Mouse (Mus musculus) right cerebral cortex, adult 18-20 months (tissue): ENCODE measurements around the gene Gfi1.

Source experiments
- DNase-seq: peaks from one replicate; pipeline ENCODE4 v3.0.0; 2022; ENCODE audit warnings: mixed read lengths

The Gfi1 gene

DNA sequence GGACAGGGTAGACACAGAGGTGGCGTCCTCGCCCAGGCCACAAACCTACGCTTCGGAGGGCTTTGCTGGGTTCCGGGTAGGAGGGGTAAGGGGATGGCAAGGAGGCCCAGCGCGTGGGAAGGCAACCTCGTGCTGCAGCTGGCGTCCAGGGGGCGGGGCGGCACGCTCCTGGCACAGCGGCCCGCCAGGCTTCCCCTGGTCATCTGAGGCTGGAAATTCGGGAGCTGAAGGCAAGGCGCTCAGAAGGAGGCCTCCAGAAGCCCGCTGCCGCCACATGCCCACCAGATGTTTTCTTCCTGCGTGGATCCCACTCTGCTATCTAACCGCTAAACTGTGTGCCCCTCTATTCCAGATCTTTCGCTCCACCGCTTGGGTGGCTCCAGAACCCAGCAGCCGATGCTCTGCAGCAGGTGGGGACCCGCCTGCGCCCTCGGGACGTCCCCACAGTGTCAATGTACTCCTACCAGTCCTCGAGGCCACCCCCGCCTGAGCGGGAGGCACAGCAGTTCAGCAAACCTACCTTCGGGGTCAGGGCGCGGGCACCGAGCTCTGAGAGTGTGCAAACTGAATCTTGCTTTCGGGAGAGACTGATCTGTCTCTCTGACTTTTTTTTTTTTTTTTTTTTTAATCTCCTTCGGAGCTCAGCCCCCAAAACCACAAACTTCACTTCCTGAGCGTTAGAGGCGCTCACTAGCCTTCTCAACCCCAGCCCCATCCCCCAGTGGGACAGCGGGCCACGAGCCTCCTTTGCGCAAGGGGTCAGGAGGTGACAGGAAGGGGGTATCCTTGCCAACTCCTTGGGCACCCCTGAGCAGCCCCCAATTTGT lies at the start of gene Gfi1:
Gene Gfi1 (minus strand): TSS at position 602 of the 827 bp plus-strand sequence.
- no peak for DNase-seq

DNA sequence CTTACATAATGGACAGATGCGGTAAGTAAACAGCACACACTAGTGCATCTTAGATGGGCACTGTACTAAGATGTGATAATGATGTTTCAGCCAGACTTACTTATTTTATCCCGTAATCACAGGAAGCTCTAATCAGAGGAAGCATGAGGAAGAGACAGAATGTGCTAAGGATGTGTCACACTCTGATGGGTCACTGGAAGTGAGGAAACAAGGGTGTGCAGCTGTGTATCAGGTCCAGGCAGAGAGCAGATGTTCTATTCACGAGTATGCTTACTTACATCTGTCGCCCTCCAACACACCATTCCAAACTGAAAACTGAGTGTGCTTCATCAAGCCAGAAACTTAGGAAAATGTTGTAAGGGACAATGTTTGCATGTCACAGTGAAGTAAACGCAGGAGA lies 46.2 kb upstream of the Gfi1 start:
- DNase-seq = no peak

DNA sequence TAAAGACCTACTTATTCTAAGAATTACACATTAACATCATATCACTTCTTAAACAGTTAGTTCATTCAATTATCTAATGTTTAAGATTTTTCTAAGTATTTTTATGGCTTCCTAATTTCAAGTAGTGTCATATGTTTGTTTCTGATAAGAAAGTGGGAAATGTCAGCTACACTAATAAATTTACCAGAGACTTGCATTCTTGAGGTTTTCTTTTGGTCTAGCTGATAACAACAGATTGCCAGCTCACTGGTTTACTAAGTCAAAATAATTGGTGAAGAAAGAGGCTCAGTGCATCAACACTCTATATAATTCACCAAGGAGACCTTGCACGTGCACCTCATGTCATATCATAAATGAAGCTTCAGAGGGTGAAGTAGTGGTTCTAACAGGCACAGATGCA lies 42.4 kb upstream of the Gfi1 start:
- DNase-seq = no peak

DNA sequence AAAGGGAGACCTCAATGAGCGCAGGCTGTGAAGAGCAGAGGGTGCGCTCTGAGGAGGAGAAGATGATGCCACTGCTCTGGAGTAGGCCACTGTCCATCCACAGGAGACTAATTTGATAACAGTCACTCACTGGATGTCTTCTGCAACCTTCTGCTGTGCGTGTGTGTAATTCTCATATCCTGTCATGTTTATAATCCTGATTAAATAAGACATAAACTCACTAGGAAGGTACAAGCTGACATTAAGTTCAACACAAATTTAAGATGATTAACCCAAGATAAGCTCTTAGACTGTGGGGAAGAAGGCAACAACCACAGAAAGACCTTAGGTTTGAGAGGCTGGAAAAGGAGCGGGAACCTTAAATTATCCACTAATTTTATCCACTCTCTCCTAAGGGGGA lies 40.1 kb upstream of the Gfi1 start:
- DNase-seq = no peak

DNA sequence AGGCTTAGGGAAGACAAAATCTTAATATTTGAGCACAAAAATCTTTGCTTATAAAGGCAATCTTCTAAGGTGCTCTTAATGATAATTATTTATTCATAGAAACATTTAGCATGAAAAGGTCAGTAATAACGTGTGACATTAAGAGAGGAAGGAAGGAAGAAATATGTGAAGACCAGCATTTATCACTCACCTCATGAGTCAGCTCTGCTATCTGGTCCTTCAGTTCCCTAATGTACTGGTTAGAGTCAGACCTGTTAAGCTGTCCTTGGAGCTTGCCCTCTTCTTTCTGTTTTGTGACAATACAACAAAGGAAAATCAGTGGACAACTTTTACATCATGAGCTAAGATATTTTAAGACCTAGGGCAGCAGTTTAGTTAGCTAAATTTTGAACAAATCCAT lies 38.6 kb upstream of the Gfi1 start:
- no peak for DNase-seq

DNA sequence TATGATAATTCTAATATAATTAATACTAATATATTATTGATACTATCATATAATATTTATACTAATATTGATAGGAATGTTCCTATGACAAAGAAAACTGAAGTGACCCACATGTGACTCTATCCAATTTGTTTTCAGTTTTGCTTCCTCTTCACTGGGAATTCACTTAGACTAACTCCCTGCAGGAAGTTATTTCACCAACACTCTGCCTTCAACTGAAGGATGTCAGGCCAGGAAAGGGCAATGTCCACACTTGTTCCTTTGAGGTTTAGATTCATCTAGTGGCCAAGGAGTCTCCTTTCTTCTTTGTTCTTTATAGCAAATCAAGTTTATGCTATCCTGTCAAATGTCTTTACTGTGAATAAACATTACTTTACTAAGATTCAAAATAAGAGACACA lies 37.8 kb upstream of the Gfi1 start:
- DNase-seq = no peak

DNA sequence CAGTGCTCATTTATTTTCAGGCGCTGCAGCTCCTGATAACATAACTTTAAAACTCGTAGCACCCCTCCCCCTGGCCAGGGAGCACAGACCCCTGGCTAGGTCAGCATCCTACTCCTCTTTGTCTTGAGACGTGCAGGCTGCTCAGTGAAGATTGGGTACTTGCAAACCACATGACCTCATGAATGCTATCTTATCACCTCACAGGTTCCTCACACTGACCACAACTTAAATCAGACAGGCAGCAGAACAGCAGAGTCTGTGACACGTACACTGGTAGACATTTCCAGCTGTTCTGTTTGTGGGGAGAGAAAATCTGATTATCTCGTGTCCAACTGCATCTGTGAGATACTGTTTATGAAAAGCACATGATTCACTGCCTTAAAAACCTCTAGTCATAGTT lies 33.3 kb upstream of the Gfi1 start:
- DNase-seq = no peak

DNA sequence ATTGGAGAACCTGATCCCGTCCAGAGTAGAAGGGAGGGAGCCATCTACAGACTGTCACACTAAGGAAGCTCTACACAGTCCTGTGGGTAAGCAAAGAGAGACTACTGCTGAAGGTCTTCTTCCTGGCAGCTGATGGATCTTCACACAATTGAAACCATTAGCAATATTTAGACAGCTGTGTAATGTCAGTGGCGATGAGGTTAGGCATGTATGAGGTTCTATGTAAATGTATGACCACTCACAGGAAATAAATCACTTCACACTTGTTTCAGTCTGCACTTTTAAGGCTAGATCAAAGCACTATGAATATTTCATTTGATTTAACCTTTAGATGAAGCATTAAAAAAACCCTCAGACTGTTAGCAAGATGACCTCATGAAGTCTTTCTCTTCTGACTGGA lies 30.2 kb upstream of the Gfi1 start:
- DNase-seq = no peak

DNA sequence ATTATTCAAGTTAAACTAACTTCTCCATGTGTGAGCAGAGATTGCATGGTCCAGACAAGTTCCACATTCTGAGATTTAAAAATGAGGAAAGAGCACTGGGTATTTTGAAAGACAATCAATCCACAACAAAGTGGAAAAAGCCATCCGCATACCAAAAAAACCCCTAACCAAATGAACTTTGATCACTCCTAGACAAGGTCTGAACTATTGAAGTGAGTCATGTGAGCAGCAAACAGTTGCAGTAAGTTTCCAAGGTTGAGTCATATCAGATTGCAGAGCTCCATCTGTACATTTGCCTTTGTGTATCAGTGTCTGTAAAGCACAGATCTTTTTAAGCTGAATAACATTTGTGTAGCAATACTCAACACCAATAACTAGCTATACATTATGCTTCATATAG lies 28.9 kb upstream of the Gfi1 start:
- DNase-seq = no peak

DNA sequence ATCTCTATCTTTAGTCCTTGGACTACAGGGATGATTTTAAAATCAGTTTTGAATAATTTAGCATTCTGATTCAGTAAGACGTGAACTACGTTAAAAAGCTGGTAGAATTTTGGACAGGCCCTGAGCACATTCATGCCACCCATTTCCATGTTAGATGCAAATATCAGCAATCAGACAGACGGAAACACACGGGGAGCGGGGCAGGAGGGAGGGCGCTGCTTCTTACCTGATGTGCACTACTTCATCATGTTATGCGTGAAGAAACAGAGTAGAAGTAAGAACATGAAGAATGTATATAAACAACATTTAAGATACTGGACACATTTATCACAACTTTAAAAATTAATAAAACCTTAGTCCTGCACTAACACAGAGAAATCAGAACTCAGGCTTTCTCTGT lies 27.8 kb upstream of the Gfi1 start:
- DNase-seq = no peak

DNA sequence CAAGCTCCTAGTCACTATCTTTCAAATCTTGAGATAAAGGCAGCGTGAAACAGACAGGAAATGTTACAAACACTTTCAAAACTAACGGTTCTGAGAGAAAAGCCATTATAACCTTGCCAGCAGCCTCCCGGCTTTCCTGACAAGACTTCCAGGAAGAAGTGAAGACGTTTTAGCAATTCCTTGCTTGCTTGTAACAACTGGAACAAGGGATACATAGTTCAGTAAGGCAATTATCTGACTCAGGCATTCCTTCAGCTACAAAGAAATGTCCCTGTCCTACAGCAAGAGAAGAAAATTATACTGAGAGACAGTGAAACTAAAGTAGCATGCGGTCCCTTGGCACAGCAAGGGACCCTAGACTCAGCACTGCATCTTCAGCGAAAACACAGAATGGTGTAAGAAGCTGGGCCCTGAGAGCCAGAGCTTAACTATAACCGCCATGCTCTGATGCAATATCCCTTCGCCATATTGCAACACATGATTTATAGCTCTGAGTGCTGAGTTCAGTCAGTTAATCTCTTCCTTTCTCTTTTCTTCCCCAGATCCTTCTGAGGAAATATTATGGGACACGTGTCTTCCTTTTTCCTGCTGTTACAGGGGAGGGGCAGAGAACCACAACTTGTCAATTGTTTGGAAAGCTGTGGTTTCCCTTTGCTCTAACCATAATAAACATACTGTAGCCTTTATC lies 23.5 kb upstream of the Gfi1 start:
- no peak for DNase-seq

DNA sequence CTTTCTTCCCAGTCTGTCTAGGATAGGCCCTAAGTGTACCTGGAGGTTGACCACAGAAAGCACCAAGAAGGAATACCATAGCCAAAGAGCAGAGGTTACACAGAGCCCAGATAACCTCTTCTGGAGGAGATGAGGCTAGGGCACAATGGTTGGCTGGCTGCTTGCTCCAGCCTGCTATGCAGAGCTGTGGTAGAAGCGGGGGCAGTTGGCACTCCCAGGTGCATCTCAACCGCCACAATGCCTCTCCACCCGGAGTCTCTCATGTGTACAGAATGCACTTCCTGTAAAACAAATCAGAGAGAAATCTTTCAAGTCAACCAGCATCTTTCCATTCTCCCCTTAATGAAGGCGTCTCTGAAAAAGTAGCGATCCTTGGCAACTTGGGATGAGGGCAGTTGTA lies 13.2 kb upstream of the Gfi1 start:
- no peak for DNase-seq

DNA sequence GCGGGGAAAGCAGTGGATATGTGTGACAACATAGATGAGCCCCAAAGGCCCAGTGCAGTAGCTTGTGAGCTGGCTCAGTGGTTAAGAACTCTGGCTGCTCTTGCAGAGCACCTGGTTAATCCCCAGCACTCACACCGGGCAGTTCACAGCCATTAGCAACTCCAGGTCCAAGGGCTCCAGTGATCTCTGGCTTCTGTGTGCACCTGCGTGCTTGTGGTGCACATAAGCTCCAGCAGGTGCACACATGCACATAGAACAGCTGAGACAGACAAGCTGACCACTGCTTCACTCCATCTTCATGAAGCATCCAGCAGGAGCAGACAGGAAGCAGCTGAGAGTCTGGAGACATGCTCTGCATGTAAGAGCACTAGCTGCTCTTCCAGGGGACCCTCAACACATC lies 12.5 kb upstream of the Gfi1 start:
- DNase-seq = no peak

DNA sequence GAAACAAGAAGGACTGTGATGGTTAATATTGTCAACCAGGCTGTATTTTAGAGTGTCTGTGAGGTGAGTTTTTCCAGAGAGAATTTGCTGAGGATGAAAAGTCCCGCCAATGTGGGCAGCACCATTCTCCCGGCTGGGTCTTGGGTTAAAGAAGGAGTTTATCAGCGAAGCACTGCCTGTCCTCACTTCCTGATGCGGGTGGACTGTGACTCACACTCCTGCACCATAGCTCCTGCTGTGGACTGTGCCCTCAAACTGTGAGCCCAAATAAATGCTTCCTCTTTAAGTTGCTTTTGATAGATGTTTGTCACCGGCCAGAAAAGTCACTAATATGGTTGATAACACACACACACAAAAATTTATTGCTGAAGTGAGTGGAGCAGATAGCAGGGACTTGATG lies 10.3 kb upstream of the Gfi1 start:
- DNase-seq = no peak

DNA sequence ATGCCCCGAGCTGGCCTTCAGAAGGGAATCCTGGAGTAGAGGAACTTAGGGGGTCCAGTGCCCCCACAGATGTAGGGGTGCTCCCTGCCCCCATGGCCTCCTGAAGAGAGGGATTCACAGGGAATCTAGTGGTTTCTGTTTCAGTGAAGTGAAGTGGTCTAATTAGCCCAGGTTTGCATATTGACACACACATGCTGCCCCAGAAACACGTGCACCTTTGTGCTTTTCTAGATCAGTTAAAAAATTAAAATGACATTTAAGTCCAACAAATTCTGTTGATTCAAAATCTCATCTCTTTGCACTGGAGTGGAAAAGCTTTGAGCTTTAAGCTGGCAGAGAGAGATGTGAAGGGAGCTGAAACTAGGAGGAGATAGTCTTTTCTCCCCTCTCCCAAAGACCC lies 6.0 kb upstream of the Gfi1 start:
- no peak for DNase-seq

DNA sequence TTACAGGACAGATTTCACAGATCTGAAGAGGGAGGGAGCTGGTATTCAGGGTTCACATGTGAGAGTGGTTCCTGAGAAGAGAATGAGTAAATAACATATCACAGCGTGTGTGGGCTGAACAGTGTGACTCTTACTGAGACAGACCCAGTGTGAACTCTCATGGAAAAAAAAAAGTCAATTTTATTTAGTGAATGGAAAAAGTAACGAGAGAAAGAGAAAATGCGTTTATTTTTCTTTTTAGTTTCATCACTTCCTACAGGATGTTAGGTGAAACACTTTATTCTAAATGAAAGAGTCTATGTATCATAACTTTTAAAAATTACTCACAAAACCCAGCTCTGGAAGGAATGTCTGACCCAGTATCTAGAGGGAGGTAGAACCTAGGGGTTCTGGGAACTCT lies 5.6 kb upstream of the Gfi1 start:
- no peak for DNase-seq

DNA sequence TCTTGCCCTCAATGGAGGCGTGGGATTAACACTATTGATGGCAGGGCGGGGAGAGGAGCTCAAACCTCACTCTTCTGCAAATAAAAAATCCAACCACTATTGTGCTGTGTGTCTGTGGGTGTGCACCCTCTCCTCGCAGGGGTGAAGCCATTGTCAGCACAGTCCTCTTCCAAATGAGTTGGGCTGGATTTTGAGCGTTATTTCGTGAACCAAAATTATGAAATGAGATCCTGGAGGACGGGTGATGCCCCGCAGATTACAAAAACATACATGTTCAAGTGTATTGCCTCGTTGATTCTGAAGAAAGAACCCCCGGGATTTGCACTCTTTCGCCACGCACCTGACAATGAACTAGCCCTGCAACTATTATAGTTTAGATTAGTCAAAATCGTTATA lies 1.2 kb upstream of the Gfi1 start:
- DNase-seq = no peak

DNA sequence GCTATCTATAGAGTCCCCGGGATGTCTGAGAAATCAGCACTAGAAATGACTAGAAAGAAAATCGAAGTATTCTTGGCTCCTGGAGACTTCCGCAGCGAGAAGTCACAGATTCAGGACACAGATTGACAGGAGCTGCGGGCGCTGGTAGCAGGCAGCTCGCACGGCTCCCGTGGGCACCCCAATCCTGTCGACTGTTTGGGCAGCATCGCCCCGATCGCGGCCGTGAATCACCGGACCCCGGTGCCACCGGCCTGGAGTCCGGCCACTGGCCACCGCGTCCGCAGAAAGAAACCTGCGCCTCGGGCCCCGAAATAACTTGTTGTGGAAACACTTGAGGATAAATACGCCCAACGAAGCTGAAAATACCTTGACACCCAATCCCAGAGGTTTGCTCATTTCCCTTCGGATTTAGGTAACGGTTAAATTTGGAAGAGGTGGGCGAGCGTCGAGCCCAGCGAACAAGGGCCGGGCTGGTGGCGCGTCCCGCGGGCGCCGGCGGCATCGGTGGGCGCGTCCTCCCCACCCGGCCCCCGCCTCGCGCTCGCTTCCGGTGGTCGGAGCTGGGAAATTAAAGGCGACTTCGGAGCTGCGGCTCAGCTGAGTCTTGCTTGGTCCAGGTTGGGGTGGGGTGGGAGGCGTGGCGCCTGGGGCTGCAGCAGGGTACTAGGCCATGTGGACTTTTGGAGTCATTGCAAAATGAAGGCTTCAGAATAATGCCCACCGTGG lies 608 bp upstream of the Gfi1 start:
- no peak for DNase-seq

DNA sequence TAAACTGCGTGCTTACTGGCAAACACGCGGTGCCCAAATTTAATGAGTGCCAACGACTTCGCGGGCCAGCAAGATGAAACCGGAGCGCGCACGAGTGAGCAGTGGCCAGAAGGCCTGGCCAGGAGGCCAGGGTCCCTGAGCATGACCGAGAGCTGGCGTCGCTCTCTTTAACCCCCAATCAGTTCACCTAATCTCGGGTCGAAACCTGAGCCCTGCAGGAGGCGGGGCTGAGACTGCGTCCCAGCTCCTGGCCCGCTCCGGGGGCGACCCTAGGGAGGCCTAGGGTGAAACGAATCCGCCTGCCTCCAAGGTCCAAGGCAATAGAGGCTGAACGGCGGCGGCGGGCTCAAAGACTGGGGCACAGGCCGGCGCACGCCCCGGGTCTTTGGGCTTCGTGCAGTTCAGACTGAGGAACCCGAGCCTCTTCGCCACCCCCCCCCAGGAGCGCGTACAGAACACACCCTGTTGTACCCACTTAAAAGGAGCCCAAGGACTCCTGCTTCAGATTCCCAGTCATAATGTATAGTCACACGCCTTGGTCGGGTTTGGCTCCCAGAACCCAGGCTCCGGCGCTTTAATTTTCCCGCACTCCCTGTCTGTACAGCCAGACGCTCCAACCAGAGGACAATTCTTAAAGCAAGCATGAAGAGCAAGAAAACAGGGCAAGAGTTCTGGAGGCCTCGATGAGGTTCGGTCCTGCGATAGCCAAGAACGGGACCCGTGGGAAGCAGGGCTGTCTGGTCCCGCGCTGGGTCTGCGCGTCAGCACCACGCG lies 988 bp downstream of the Gfi1 start:
- no peak for DNase-seq

DNA sequence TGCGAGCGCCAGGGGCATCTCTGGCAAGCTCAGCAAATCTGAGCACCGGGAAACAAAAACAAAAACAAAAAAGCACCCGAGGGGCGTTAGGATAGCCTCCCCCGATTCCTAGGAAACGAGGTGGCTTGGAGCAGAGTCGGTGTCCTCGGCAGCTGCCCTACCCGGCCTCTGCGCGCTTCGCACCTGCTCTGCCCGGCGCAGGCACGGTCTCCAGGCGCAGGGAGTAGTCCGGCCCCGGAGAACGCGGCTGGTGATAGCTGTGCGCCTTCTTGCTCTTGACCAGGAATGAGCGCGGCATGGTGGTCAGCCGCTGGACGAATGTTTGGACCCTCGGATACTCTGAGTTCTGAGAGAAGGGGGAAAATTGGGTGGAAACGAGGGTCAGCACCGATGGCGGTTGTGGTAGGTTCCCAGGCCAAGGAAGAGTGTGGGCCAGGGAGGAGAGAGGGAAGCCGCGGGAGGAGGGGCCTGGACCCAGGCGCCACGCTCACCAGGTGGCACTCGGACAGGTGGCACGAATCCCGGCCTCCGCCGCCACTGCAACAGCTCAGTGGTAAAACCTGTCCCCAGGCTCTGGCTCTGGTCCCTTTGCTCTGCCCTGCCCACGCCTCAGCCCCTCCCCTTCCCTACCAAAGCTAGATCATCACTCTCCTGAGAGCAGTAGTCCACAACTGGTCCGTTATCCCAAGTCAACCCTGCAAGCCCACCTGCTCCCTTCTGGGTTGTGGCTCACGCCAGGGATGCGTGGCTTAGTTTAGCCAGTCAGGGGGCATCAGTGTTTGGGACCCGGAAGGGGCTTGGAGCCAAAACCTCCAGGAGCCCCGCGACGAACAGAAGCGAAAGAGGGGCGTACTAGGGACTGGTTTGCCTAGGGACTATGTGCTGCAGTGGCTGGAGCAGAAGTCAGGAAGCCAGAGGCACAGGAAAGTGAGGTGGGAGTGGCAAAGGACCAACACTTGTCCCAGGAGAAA lies 2.0 kb downstream of the Gfi1 start:
- no peak for DNase-seq

DNA sequence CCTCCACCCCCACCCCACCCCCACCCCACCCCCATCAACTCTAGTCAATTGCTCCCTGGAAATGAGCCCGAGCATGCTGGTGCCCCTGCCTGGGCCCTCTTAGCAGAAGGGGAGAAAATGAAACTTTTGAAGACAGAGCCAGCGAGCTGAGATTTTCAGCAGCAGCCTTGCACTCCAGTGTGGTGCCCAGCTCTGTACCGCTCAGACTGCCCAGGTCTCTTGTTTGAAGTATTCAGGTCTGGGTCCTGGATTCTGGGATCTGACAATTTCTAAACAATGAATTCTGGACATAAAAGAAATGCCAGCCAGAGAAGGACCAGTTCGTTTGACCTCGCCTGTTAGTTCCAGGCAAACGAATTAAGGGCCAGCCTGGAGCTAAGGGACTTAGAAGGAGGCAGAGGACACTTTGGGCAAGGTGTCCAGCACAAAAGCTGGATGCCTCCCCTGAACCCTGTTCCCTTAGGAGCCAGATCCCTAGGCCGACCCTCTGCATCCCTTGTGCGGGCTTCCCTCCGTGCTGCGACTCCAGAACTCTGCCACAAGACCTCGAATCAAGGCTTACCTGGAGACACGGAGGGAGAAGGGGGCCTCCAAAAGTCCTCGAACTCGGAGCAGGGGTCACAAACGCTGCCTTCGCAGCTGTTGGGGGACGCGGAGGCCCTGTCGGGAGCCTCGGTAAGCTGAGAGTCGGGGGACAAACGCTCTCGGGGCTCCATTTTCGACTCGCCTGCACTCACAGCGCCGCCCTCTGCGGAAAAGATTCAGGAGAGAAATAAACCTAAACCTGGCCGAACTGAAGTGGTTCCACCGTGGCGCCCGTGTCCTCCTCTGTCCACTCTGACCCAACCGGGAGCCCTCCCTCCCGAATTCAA lies 2.9 kb downstream of the Gfi1 start:
- no peak for DNase-seq
